Mouse (Mus musculus): ENCODE results near the gene Zcchc17. TPM values are rescaled to one million over a fixed set of nuclear protein-coding genes. Genes with fewer than 3 reads are reported as not detected.

The Zcchc17 gene
- total RNA-seq, 1 experiment from 2014 or later: 60.8 TPM

- ATAC-seq (replicated peaks in 1 of 2; ENCODE audit: insufficient read depth in 1 of 2, low FRiP score in 2 of 2, low TSS enrichment in 1 of 2, low read depth in 1 of 2, poor library complexity in 2 of 2, severe bottlenecking in 2 of 2): no peak
Observed at GRCm38 (mm10) chr4:130270089-130270488, 89.7 kb downstream of the Zcchc17 start.

DNA sequence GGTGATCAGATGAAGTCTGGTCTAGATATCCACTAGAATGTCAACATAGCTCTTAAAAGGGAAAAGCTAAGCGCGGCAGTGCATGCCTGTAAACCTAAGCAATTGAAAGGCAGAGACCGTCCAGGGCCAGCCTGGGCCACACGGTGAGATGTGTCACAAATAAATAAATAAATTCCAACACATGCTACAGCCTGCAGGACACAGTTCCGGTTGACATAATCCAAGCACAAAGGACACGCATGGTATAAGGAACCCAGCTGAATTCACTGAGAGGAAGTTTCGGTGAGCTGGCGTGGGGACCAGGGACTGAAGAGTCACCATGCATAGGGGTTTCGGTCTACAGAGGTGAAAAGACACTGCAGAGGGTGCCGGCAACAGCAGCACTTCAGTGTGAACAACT is 91.0 kb downstream of the Zcchc17 start:
- no peak for ATAC-seq (replicated peaks in 1 of 2; ENCODE audit: insufficient read depth in 1 of 2, low FRiP score in 2 of 2, low TSS enrichment in 1 of 2, low read depth in 1 of 2, poor library complexity in 2 of 2, severe bottlenecking in 2 of 2)

DNA sequence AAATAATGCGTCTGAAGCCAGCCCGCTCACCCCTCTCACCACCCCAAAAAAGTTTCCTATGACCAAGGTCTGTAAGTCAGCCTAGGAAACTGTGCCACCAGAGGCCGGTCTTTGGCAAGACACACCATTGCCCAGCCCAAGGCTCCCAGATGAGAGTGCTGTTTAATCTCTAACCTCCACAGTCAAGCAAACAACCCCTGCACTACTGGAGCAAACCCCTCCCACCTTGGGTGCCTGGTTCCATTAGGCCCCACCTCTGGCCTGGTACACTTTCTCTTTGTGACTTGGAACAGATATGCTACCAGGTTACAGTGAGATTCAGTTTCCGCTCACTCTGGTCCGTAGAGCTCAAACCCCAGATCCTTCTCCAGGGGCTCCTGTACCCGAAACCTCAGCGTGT is 92.7 kb downstream of the Zcchc17 start:
- no peak for ATAC-seq (replicated peaks in 1 of 2; ENCODE audit: insufficient read depth in 1 of 2, low FRiP score in 2 of 2, low TSS enrichment in 1 of 2, low read depth in 1 of 2, poor library complexity in 2 of 2, severe bottlenecking in 2 of 2)

DNA sequence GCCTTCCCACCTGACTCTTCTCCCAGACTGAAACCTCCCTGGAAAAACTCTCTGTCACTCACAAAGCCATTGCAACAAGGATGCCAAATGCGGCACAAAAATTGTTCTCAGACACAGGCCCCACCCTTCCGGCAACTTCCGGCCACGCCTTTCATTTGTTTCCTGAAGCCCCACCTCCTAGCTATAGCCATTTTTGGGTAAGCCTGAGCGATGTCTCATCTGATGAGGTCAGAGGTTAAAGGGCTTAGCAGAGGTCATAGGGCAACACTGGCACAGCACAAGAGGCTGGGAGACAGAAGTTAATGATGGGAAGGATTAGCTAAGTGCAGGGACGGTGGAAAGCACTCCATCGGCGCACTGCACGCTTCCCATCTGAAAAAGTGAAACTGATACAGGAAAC is 93.1 kb downstream of the Zcchc17 start:
- no peak for ATAC-seq (replicated peaks in 1 of 2; ENCODE audit: insufficient read depth in 1 of 2, low FRiP score in 2 of 2, low TSS enrichment in 1 of 2, low read depth in 1 of 2, poor library complexity in 2 of 2, severe bottlenecking in 2 of 2)

Other genes starting within 250 kb of the Zcchc17 start
- gene Hcrtr1, start 220.6 kb downstream of the Zcchc17 start, total RNA-seq (2017): not detected in 2 replicates
- gene Tinagl1, start 184.8 kb downstream of the Zcchc17 start, total RNA-seq (2017): 2.3 and 6.8 TPM in 2 replicates
- gene Gm853, start 137.5 kb downstream of the Zcchc17 start, total RNA-seq (2017): not detected in 2 replicates
- gene Serinc2, start 80.7 kb downstream of the Zcchc17 start, total RNA-seq (2017): not detected in 2 replicates
- not detected in 2 replicates for gene Fabp3, start 51.3 kb downstream of the Zcchc17 start, total RNA-seq (2017)
- gene Gm10570, start 51.3 kb downstream of the Zcchc17 start, total RNA-seq (2017): not detected in 2 replicates
- gene Snrnp40, start 189 bp upstream of the Zcchc17 start, total RNA-seq (2017): 52.8 and 90.8 TPM in 2 replicates
- gene Nkain1, start 214.2 kb upstream of the Zcchc17 start, total RNA-seq (2017): 0.31 and 1.1 TPM in 2 replicates